Mouse (Mus musculus): ENCODE measurements around the gene Prkab2.

GRCm38 (mm10) chr3:97627893-97628292 is 30.1 kb upstream of the Prkab2 start:
- TF ChIP-seq CTCF (IDR thresholded peaks at IDR 0.05; ENCODE audit: borderline replicate concordance, control insufficient read depth, extremely low read depth, insufficient read depth, low read length, poor library complexity) (no peak), POLR2A (IDR thresholded peaks at IDR 0.05; ENCODE audit: control insufficient read depth, extremely low read depth, insufficient read depth, low read length, poor library complexity) (no peak)

Measured in thymus, adult 2 months (tissue).